Mouse (Mus musculus) megakaryocyte, embryonic 14.5 days (primary cell): ENCODE data around the gene Lamp5.

Experiments used
- FLI1 ChIP-seq: IDR thresholded peaks from 2 replicates; pipeline ENCODE4 v1.6.1; 2012; ENCODE audit warnings: low read length, inconsistent platforms, mixed read lengths
- GATA1 ChIP-seq: IDR thresholded peaks from 3 replicates; pipeline ENCODE4 v1.6.1; 2012; ENCODE audit warnings: mixed read lengths, low read length, inconsistent platforms, borderline replicate concordance

- TF ChIP-seq GATA1 (no peak), FLI1 (no peak)
Measured at GRCm38 (mm10) chr2:136095978-136096377, 43.9 kb downstream of the Lamp5 start.
